Mouse (Mus musculus): Measurements from ENCODE around the gene Pigu. TPM values are rescaled to one million over a fixed set of nuclear protein-coding genes. Genes with fewer than 3 reads are reported as not detected.

The Pigu gene
- polyA plus RNA-seq (2014; fragmentation: Illumina TruSeq; extraction: RNeasy Lipid Tissue Mini Kit (QIAGEN cat#74804); ENCODE audit: low read depth, low replicate concordance): 35.5 TPM

DNA sequence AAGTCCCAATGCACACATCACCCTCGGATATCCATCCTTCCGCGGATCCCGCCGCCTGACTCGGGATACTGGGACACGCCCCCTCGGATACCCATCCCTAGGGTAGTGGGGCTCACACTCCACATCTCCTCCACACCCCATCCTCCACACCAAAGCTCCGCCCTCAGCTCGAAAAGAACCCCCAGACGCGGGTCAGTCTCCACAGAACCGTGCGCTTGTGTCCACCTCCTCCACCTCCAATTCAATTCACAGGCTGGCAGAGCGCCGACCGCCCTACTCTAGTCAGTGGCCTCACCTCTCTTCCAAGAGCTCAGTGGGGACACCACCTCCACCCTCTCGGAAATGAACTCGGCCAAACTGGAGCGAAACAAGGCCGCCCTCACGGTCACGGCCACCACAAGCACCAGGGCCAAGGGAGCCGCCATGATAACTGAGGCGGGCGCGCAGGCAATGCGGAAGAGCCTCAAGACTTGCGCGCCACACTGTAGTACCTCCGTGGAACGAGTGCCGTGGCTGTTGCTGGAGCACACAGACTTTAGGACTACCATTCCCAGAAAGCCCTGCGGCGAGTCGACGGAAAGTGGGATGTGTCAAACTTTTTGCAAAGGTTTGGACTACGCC, at the start of gene Pigu:
Gene Pigu (minus strand): TSS at position 460 of the 621 bp plus-strand sequence.

DNA sequence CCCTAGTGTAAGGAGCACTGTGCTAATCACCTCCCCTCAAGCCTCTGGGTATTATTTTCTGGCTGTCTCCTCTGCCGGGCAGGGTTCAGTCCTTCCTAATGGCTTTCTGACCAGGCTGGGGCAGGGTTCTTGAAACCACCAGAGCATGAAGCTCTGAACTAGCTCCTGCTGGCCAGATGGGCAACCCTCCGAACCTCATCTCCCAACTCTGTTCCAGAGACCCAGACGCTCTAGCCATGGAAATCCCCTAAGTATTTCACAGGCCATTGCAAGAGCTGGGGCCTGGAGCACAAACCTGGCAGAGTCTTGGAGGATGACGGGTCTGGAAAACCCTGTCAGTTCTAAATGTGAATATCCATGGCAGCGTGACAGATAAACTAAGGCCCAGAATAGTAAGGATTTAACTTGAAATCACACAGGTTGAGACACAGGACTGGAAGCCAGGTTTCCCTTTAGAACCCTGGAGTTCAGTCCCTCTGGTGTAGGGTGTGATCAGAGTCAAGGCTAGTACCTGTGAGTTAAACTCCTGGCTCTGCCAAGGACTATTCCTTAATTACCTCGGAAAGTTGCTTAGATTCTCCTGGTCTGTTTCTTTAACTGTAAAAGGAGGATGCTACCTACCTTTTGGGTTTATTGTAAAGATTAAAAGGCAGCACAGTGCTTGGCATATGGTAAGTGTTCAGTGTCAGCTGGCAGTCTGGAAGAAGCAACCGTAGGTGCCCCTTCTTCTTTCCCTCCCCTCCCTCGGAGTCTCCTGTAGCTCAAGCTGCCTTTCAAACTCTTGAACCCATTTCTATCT, 23.2 kb upstream of the Pigu start, which contains the start of gene Trp53inp2:
Gene Trp53inp2 (plus strand): TSS at position 799 of the 799 bp plus-strand sequence.

GRCm38 (mm10) chr2:155276195-155276594, 81.0 kb downstream of the Pigu start, which contains the start of gene Map1lc3a:
Gene Map1lc3a, plus strand, starts transcription at chr2:155276297.

GRCm38 (mm10) chr2:155236362-155236992, 120.8 kb downstream of the Pigu start, which contains the start of gene Dynlrb1:
Gene Dynlrb1, plus strand, starts transcription at chr2:155236533.

Other genes starting within 250 kb of the Pigu start
- gene Itch, start 223.9 kb downstream of the Pigu start, polyA plus RNA-seq (2014; fragmentation: Illumina TruSeq; extraction: RNeasy Lipid Tissue Mini Kit (QIAGEN cat#74804); ENCODE audit: low read depth, low replicate concordance): 32.5 TPM
- gene Dynlrb1, start 120.9 kb downstream of the Pigu start, polyA plus RNA-seq (2014; fragmentation: Illumina TruSeq; extraction: RNeasy Lipid Tissue Mini Kit (QIAGEN cat#74804); ENCODE audit: low read depth, low replicate concordance): 255 TPM
- gene Map1lc3a, start 81.1 kb downstream of the Pigu start, polyA plus RNA-seq (2014; fragmentation: Illumina TruSeq; extraction: RNeasy Lipid Tissue Mini Kit (QIAGEN cat#74804); ENCODE audit: low read depth, low replicate concordance): 216 TPM
- gene Trp53inp2, start 23.6 kb upstream of the Pigu start, polyA plus RNA-seq (2014; fragmentation: Illumina TruSeq; extraction: RNeasy Lipid Tissue Mini Kit (QIAGEN cat#74804); ENCODE audit: low read depth, low replicate concordance): 167 TPM
- gene Ncoa6, start 116.5 kb upstream of the Pigu start, polyA plus RNA-seq (2014; fragmentation: Illumina TruSeq; extraction: RNeasy Lipid Tissue Mini Kit (QIAGEN cat#74804); ENCODE audit: low read depth, low replicate concordance): 27.3 TPM
- 31.1 TPM for gene Acss2, start 160.5 kb upstream of the Pigu start, polyA plus RNA-seq (2014; fragmentation: Illumina TruSeq; extraction: RNeasy Lipid Tissue Mini Kit (QIAGEN cat#74804); ENCODE audit: low read depth, low replicate concordance)
- 34.8 TPM for gene Ggt7, start 160.8 kb upstream of the Pigu start, polyA plus RNA-seq (2014; fragmentation: Illumina TruSeq; extraction: RNeasy Lipid Tissue Mini Kit (QIAGEN cat#74804); ENCODE audit: low read depth, low replicate concordance)
- gene Gss, start 235.4 kb upstream of the Pigu start, polyA plus RNA-seq (2014; fragmentation: Illumina TruSeq; extraction: RNeasy Lipid Tissue Mini Kit (QIAGEN cat#74804); ENCODE audit: low read depth, low replicate concordance): 19.2 TPM

Measured in adipose tissue, adult 10 weeks (tissue).